Mouse (Mus musculus) liver, postnatal 0 days (tissue): ENCODE measurements around the gene Vcl.

Experiments
- CTCF ChIP-seq: sonication (generic); IDR thresholded peaks from 2 replicates; pipeline ENCODE4 v1.5.1; 2016; ENCODE audit warnings: antibody characterized with exemption, low read depth
- EP300 ChIP-seq: IDR thresholded peaks from 2 replicates; pipeline ENCODE4 v1.6.1; 2016; ENCODE audit warnings: antibody characterized with exemption, low read depth, mild to moderate bottlenecking

DNA sequence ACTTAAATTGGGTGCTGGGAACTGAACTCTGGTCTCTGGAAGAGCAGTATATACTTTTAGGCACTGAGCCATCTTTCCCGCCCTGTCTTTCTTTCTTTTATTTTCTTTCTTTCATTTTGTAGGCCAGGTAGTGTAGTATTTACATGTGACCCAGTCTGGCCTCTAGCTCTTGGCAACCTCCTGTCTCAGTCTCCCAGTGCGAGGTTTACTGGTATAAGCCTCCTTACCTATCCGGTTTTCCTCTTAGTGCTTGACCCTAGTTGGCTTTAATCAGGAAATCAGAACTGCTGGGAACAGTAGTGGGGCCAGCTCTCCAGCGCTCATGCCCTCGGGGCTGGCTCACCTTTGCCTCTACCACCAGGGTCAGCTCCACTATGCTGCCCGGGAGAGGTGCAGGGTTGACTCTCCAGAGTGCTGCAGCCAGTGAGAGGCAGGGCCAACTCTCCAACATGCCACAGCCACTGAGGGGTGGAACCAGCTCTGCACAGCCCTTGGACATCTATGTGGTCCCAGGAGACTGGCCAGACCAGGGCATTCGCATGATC lies 41.6 kb upstream of the Vcl start:
- TF ChIP-seq CTCF (no peak), EP300 (no peak)
